Mouse (Mus musculus): ENCODE results near the gene Shisa5. TPM values are rescaled to one million over a fixed set of nuclear protein-coding genes. Genes with fewer than 3 reads are reported as not detected.

Gene Shisa5
- total and polyA plus RNA-seq, 3 experiments, result 41.0 to 71.7 TPM; not detected in 1

- Histone ChIP-seq H3K27ac (ENCODE audit: control insufficient read depth, low read depth, low read length) (no peak overlapping the region), H3K79me2 (ENCODE audit: control insufficient read depth, insufficient read depth, low read length, poor library complexity) (peaks cover 14% of the 10 kb centered on the region), H3K4me1 (ENCODE audit: control insufficient read depth in 1 of 2, insufficient read depth in 2 of 2, low read length in 2 of 2) (peaks cover 0 to 5% of the 10 kb centered on the region in 2 experiments; a peak in 2 of 4 replicates), H3K9me3 (replicated peaks; ENCODE audit: insufficient read depth, low read length) (no peaks in the 10 kb centered on the region), H3K9ac (ENCODE audit: control insufficient read depth, low read depth, low read length, poor library complexity, severe bottlenecking) (no peak overlapping the region), H3K27me3 (ENCODE audit: control insufficient read depth in 1 of 2, insufficient read depth in 2 of 2, low read length in 2 of 2) (no peaks in the 10 kb centered on the region), H3K4me3 (ENCODE audit: control insufficient read depth in 1 of 2, insufficient read depth in 1 of 2, low read depth in 2 of 2, low read length in 2 of 2) (no peak overlapping the region), H3K36me3 (ENCODE audit: control insufficient read depth in 1 of 2, insufficient read depth in 2 of 2, low read length in 2 of 2) (no peaks in the 10 kb centered on the region; a peak in 1 of 4 replicates)
- no peak for TF ChIP-seq ETS1 (IDR thresholded peaks at IDR 0.05; ENCODE audit: low read depth, low read length)
- TF ChIP-seq CTCF (IDR thresholded peaks at IDR 0.05 in 2 of 3, conservative IDR thresholded peaks at IDR 0.05 in 1 of 3; ENCODE audit: control insufficient read depth in 1 of 3, insufficient read depth in 1 of 3, low read depth in 2 of 3, low read length in 3 of 3, poor library complexity in 1 of 3, severe bottlenecking in 1 of 3), result peak in 2 of 3 experiments; percentile 20 to 25; a peak in 2 of 6 replicates
- TF ChIP-seq SMC3 (IDR thresholded peaks at IDR 0.05; ENCODE audit: low read depth, low read length), result peak; percentile 15; the same call in 1 of the 2 replicates
- DNase-seq (ENCODE audit: low read depth, low spot score), result no peak
These were observed 49.6 kb downstream of the Shisa5 start for GRCm38 (mm10) chr9:109087987-109088386.

GRCm38 (mm10) chr9:109090446-109090845 is 52.1 kb downstream of the Shisa5 start:
- Histone ChIP-seq H3K36me3 (ENCODE audit: control insufficient read depth in 1 of 2, insufficient read depth in 2 of 2, low read length in 2 of 2) (no peaks in the 10 kb centered on the region), H3K27ac (ENCODE audit: control insufficient read depth, low read depth, low read length) (no peak overlapping the region), H3K27me3 (ENCODE audit: control insufficient read depth in 1 of 2, insufficient read depth in 2 of 2, low read length in 2 of 2) (no peaks in the 10 kb centered on the region), H3K9me3 (replicated peaks; ENCODE audit: insufficient read depth, low read length) (no peaks in the 10 kb centered on the region), H3K79me2 (ENCODE audit: control insufficient read depth, insufficient read depth, low read length, poor library complexity) (no peaks in the 10 kb centered on the region), H3K4me1 (ENCODE audit: control insufficient read depth in 1 of 2, insufficient read depth in 2 of 2, low read length in 2 of 2) (no peaks in the 10 kb centered on the region), H3K4me3 (ENCODE audit: control insufficient read depth in 1 of 2, insufficient read depth in 1 of 2, low read depth in 2 of 2, low read length in 2 of 2) (no peak overlapping the region), H3K9ac (ENCODE audit: control insufficient read depth, low read depth, low read length, poor library complexity, severe bottlenecking) (no peak overlapping the region)
- TF ChIP-seq CTCF (IDR thresholded peaks at IDR 0.05 in 2 of 3, conservative IDR thresholded peaks at IDR 0.05 in 1 of 3; ENCODE audit: control insufficient read depth in 1 of 3, insufficient read depth in 1 of 3, low read depth in 2 of 3, low read length in 3 of 3, poor library complexity in 1 of 3, severe bottlenecking in 1 of 3), result no peak
- TF ChIP-seq TAL1 (IDR thresholded peaks at IDR 0.05; ENCODE audit: low read length), result no peak
- TF ChIP-seq USF1 (IDR thresholded peaks at IDR 0.05; ENCODE audit: low read depth, low read length), result no peak
- TF ChIP-seq CHD2 (IDR thresholded peaks at IDR 0.05; ENCODE audit: low read length), result no peak
- no peak for TF ChIP-seq MYB (IDR thresholded peaks at IDR 0.05; ENCODE audit: low read depth, low read length)
- TF ChIP-seq ZMIZ1 (IDR thresholded peaks at IDR 0.05; ENCODE audit: low read depth, low read length), result no peak
- TF ChIP-seq ZC3H11A (IDR thresholded peaks at IDR 0.05; ENCODE audit: low read depth, low read length), result no peak
- TF ChIP-seq NELFE (IDR thresholded peaks at IDR 0.05; ENCODE audit: low read depth, low read length), result no peak
- no peak for DNase-seq (ENCODE audit: low read depth, low spot score)

DNA sequence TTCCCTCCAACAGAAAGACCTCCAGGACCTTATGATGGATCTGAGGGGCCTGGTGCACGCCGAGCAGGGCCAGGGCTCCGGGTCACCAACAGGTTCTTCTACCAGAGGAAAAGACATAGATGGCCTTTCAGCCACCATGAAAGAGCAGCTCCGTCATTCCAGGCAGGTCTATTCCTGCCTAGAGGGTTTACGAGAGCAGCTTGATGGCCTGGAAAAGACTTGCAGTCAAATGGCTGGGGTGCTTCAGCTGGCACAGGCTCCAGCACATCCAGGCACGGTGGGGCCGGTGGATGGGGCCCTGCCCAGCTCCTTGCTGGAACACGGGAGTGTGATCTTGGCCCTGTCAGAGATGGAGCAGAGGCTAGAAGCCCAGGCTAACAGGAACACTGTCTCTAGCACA is 53.4 kb downstream of the Shisa5 start:
- no peak for DNase-seq (ENCODE audit: low read depth, low spot score)
- no peaks in the 10 kb centered on the region for H3K4me1 ChIP-seq (ENCODE audit: control insufficient read depth in 1 of 2, insufficient read depth in 2 of 2, low read length in 2 of 2)
- H3K27ac ChIP-seq (ENCODE audit: control insufficient read depth, low read depth, low read length), result no peak overlapping the region
- no peaks in the 10 kb centered on the region for H3K36me3 ChIP-seq (ENCODE audit: control insufficient read depth in 1 of 2, insufficient read depth in 2 of 2, low read length in 2 of 2)
- no peaks in the 10 kb centered on the region for H3K9me3 ChIP-seq (replicated peaks; ENCODE audit: insufficient read depth, low read length)
- no peaks in the 10 kb centered on the region for H3K27me3 ChIP-seq (ENCODE audit: control insufficient read depth in 1 of 2, insufficient read depth in 2 of 2, low read length in 2 of 2)
- H3K4me3 ChIP-seq (ENCODE audit: control insufficient read depth in 1 of 2, insufficient read depth in 1 of 2, low read depth in 2 of 2, low read length in 2 of 2), result no peak overlapping the region
- H3K79me2 ChIP-seq (ENCODE audit: control insufficient read depth, insufficient read depth, low read length, poor library complexity), result no peaks in the 10 kb centered on the region
- no peak overlapping the region for H3K9ac ChIP-seq (ENCODE audit: control insufficient read depth, low read depth, low read length, poor library complexity, severe bottlenecking)
- TF ChIP-seq JUND (IDR thresholded peaks at IDR 0.05; ENCODE audit: low read depth, low read length), result no peak
- TF ChIP-seq CHD2 (IDR thresholded peaks at IDR 0.05; ENCODE audit: low read length), result no peak
- TF ChIP-seq GATA1 (IDR thresholded peaks at IDR 0.05; ENCODE audit: low read depth, low read length), result no peak
- TF ChIP-seq KAT2A (conservative IDR thresholded peaks at IDR 0.05; ENCODE audit: low read depth, low read length), result no peak
- TF ChIP-seq EP300 (IDR thresholded peaks at IDR 0.05; ENCODE audit: low read depth in 1 of 2, low read length in 2 of 2), result no peak

Data from MEL (cell line).